Mouse (Mus musculus) kidney, postnatal 0 days (tissue): Measurements from ENCODE around the gene Olfr373. TPM values are rescaled to one million over a fixed set of nuclear protein-coding genes. Genes with fewer than 3 reads are reported as not detected.
A peak's percentile ranks its signal among the peaks of the same experiment; 100 is the strongest.

Source experiments
- ATAC-seq: fragments of 200-750 bp; cut with Nextera tagmentation; replicated peaks from 2 replicates; pipeline ENCODE4 v1.8.0; 2017; ENCODE audit warnings: low read depth, moderate number of reproducible peaks, moderate TSS enrichment, moderate library complexity; ENCODE audit not compliant: low FRiP score
- DNase-seq: peaks from one replicate; pipeline ENCODE4 v3.0.0-alpha.2; 2016; ENCODE audit warnings: low spot score
- H3K27ac ChIP-seq: fragments of 300-500 bp; sonication (generic); 2 replicates; pipeline ENCODE4 v1.5.1; 2014; ENCODE audit warnings: mild to moderate bottlenecking
- H3K27me3 ChIP-seq: fragments of 300-500 bp; sonication (generic); 2 replicates; pipeline ENCODE4 v1.6.1; 2014; ENCODE audit warnings: low read length, mixed read lengths; ENCODE audit not compliant: insufficient read depth
- H3K36me3 ChIP-seq: fragments of 300-500 bp; sonication (generic); 2 replicates; pipeline ENCODE4 v1.6.1; 2014; ENCODE audit warnings: low read length, mixed read lengths; ENCODE audit not compliant: insufficient read depth
- H3K4me1 ChIP-seq: fragments of 300-500 bp; sonication (generic); replicated peaks from 2 replicates; pipeline ENCODE4 v1.6.1; 2014; ENCODE audit warnings: antibody characterized with exemption, low read length, mixed read lengths; ENCODE audit not compliant: insufficient read depth
- H3K4me2 ChIP-seq: fragments of 300-500 bp; sonication (generic); 2 replicates; pipeline ENCODE4 v1.6.1; 2014; ENCODE audit warnings: mild to moderate bottlenecking, low read length, moderate library complexity, mixed read lengths
- H3K4me3 ChIP-seq: fragments of 300-500 bp; sonication (generic); replicated peaks from 2 replicates; pipeline ENCODE4 v1.5.1; 2014; ENCODE audit warnings: low read depth, low read length
- H3K9ac ChIP-seq: fragments of 300-500 bp; sonication (generic); 2 replicates; pipeline ENCODE4 v1.6.1; 2014; ENCODE audit warnings: low read depth, low read length
- H3K9me3 ChIP-seq: fragments of 300-500 bp; sonication (generic); replicated peaks from 2 replicates; pipeline ENCODE4 v1.6.1; 2016; ENCODE audit warnings: low read length, inconsistent platforms, mixed read lengths
- CTCF ChIP-seq: IDR thresholded peaks from 2 replicates; pipeline ENCODE4 v1.5.1; 2016; ENCODE audit warnings: antibody characterized with exemption, low read depth, mild to moderate bottlenecking, moderate library complexity
- WGBS: fragments of 180-500 bp; shearing (Covaris S2); extraction: QIAGEN DNeasy Blood & Tissue Kit; methylation state at CpG from one replicate; pipeline ENCODE4 v1.1.7; 2014; 5-methylcytosine and 5-hydroxymethylcytosine counted together
- polyA plus RNA-seq: library from polyadenylated mRNA; unstranded; fragments of >200 nt; fragmentation: Nextera tagmentation; extraction: Ambion mirVana; gene quantifications from 2 replicates; pipeline ENCODE4 v1.2.1, GENCODE M21; 2015

The Olfr373 gene
- polyA plus RNA-seq, 1 experiment from 2014 or later: 0.08 TPM

DNA sequence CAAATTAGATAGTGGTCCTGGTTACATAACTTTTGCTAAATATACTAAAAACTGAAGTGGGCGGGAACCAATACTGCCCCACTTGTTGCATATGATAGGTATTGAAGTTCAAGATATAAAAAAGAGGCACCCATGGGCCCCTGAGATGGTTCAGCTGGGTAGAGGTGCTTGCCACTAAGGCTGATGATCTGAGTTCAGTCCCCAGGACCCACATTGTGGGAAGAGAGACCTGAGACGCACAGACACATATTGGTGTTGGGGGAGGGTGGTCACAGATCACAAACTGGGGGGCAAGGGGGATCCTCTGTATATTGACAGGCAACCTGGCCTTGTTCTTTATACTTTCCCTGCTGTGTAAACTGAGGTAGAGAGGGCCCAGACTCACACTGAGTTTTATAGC, 54.5 kb downstream of the Olfr373 start:
- no peak overlapping the region for H3K27ac ChIP-seq
- no peak for TF ChIP-seq CTCF
- H3K4me1 ChIP-seq: peaks cover 12% of the 10 kb centered on the region
- no peaks in the 10 kb centered on the region for H3K9me3 ChIP-seq
- no peak overlapping the region for H3K9ac ChIP-seq
- peaks cover 39% of the 10 kb centered on the region; the same call in 1 of the 2 replicates for H3K36me3 ChIP-seq
- H3K4me3 ChIP-seq: 0 out of 2 replicates have a peak overlapping the region, but pooled peaks have one; percentile 93
- ATAC-seq: no peak
- DNase-seq: no peak
- H3K27me3 ChIP-seq: no peaks in the 10 kb centered on the region
- WGBS: 63% methylated on average over 2 of the region's 2 CpGs
- peak overlapping the region; percentile 79 for H3K4me2 ChIP-seq

GRCm38 (mm10) chr8:72138456-72138855, 55.5 kb downstream of the Olfr373 start:
- H3K4me3 ChIP-seq: no peak overlapping the region
- H3K36me3 ChIP-seq: peaks cover 49% of the 10 kb centered on the region; the same call in 1 of the 2 replicates
- H3K27ac ChIP-seq: no peak overlapping the region
- H3K9ac ChIP-seq: no peak overlapping the region
- WGBS: 96% methylated on average over 5 of the region's 5 CpGs
- H3K27me3 ChIP-seq: no peaks in the 10 kb centered on the region
- H3K4me2 ChIP-seq: no peak overlapping the region
- no peak for TF ChIP-seq CTCF
- no peak for ATAC-seq
- DNase-seq: no peak
- peaks cover 12% of the 10 kb centered on the region for H3K4me1 ChIP-seq
- no peaks in the 10 kb centered on the region for H3K9me3 ChIP-seq

DNA sequence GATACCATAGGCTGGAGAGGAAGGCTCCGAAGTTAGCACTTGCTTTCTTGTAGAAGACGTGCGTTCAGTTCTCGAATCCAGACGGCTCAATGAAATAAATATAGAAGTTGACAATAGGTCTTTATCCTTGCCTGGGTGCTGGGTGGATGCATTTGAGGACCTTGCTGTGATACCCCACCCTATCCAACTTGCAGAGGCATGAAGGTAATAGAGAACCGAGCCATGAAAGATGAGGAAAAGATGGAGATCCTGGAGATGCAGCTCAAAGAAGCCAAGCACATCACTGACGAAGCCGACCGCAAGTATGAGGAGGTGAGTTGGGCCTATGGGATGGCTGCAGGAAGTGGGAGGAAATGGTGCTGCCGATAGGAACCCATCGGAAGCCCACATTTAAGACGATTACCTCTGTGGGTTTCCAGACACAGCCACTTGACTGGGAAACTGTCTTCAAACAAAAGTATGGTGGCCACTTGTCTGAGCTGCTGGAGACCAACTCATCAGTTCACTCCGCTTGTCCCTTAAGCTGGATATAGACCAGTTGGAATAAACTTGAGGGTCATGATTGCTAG, 60.4 kb downstream of the Olfr373 start:
- Histone ChIP-seq H3K4me2 (no peak overlapping the region), H3K9ac (no peak overlapping the region), H3K36me3 (peaks cover 85% of the 10 kb centered on the region), H3K27ac (no peak overlapping the region), H3K27me3 (no peaks in the 10 kb centered on the region), H3K4me3 (no peak overlapping the region), H3K9me3 (no peaks in the 10 kb centered on the region), H3K4me1 (0 out of 2 replicates have a peak, but pooled peaks cover 1% of the 10 kb centered on the region)
- DNase-seq: no peak
- ATAC-seq: no peak
- 87% methylated on average over 13 of the region's 13 CpGs for WGBS
- no peak for TF ChIP-seq CTCF

DNA sequence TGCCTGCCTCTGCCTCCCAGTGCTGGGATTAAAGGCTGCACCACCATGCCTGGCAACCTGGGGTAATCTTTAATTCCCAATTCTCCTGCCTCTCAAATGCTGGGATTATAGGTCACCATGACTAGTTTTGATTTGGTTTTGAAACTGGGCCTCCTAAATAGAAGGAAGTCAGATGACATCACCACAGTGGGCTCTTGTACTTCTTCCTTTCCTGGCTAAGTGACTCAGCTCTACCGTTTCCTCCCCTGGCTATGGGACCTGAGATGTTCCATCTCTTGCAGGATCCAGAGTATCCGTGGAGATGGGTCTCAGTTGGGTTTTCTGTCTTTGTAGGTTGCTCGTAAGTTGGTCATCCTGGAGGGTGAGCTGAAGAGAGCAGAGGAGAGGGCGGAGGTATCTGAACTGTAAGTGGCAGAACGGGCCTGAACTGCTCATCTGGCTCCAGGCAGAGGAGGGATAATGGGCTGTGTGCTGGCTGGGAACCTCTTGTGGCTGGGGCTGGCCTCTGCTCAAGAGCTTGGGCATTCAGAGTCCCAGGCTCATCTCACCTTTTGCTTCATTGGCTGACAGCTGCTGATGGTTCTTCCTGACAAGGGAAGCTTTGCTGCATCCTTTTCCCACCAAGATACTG, 61.5 kb downstream of the Olfr373 start:
- DNase-seq (no peak), ATAC-seq (no peak)
- TF ChIP-seq CTCF: no peak
- Histone ChIP-seq H3K27me3 (no peaks in the 10 kb centered on the region), H3K4me3 (no peak overlapping the region), H3K27ac (no peak overlapping the region), H3K9ac (no peak overlapping the region), H3K4me1 (no peaks in the 10 kb centered on the region), H3K36me3 (peaks cover 81% of the 10 kb centered on the region), H3K4me2 (no peak overlapping the region), H3K9me3 (no peaks in the 10 kb centered on the region)
- whole genome bisulfite sequencing: 85% methylated on average over 5 of the region's 5 CpGs

- Histone ChIP-seq H3K4me1 (no peaks in the 10 kb centered on the region), H3K27ac (no peak overlapping the region), H3K4me2 (no peak overlapping the region), H3K9ac (no peak overlapping the region), H3K9me3 (no peaks in the 10 kb centered on the region), H3K27me3 (no peaks in the 10 kb centered on the region), H3K36me3 (peaks cover 77% of the 10 kb centered on the region), H3K4me3 (no peak overlapping the region)
- ATAC-seq (no peak), DNase-seq (no peak)
- WGBS: 85% methylated on average over 3 of the region's 3 CpGs
- no peak for TF ChIP-seq CTCF
Measured at GRCm38 (mm10) chr8:72145511-72145910, 62.5 kb downstream of the Olfr373 start.

GRCm38 (mm10) chr8:72146056-72146455, 63.1 kb downstream of the Olfr373 start:
- no peak overlapping the region for H3K27ac ChIP-seq
- no peaks in the 10 kb centered on the region for H3K9me3 ChIP-seq
- H3K9ac ChIP-seq: no peak overlapping the region
- no peaks in the 10 kb centered on the region for H3K4me1 ChIP-seq
- H3K36me3 ChIP-seq: peaks cover 76% of the 10 kb centered on the region
- DNase-seq: no peak
- H3K27me3 ChIP-seq: no peaks in the 10 kb centered on the region
- TF ChIP-seq CTCF: no peak
- ATAC-seq: no peak
- no peak overlapping the region for H3K4me3 ChIP-seq
- WGBS: 91% methylated on average over 1 of the region's 1 CpGs
- no peak overlapping the region for H3K4me2 ChIP-seq
